Mouse (Mus musculus): ENCODE measurements around the gene Olfr341.

The Olfr341 gene

DNA sequence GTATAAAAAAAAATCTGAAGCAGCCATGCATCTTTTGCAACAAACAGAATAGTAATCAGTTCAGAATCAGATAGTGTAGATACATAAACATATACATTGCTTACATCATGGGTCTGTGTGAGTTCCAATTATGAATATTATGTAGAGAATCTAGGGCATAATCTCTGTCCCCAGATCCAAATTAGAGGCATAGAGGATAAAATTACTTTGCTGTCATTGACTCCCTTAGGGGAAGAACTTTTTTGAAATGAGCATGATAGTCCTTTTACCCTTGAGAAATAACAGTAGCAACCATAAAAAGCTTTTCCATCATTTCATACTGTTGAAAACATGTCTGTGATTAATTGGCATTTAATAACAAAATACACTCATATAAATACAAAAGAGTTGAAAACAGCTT is at the start of gene Olfr341:
Olfr341 (minus strand) TSS at position 101 of the 400 bp plus-strand sequence.
- DNase-seq (ENCODE audit: low read depth): no peak

DNA sequence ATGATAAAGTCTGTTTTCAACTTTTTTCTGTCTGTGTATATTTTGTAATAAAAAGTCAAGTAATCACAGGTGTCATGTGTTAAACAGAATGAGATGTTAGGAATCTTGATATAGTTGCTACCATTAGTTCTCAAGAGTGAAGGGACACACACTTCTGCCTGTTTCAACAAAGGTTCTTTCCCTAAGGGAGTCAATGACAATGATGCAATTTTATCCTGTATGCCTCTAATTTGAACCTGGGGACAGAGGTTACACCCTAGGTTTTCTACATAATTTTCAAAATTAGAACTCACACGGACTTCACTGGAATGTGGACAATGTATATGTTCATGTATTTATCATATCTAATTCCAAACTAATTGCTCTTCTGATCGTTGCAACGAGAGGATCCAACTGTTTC is 42.4 kb upstream of the Olfr341 start, which contains the start of gene Olfr342:
Olfr342 (plus strand) TSS at position 301 of the 400 bp plus-strand sequence.
- no peak for DNase-seq (ENCODE audit: low read depth)

DNA sequence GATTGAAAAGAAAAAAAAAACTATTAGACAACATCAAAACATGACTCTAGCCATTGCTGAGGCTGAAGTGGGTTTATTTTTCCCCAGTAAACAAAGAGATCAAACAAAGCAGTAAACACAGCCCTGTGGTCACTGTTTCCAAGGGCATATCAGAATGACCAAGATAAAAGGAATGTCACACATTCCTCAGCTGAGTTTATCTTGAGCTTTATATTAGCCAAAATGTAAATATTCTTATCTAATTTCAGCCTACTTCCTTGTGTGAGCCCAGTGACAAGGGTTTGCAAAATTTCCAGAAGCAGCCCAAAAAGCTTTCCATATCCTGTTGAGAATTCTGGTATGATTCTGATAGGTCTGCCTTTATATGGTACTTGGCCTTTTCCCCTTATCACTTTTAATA is 8.6 kb downstream of the Olfr341 start:
- no peak for DNase-seq (ENCODE audit: low read depth)

DNA sequence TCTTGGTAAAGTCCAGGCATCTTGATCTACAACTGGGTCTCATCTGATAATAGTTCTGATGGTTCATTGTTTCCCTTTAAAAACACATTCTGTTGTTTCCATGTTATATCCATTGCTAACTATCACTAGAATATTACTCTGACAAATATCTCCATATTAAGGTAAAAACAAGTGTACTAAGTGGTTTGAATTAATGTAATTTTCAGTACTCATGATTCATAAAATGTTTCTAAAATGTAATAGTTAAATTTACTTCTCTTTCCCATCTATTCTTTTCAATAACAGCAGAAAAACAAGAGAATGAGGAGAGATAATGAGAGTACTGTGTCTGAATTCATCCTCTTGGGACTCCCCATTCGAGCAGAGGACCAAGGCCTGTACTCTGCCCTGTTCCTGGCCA is 30.0 kb downstream of the Olfr341 start, which contains the start of gene Olfr340:
Olfr340 (plus strand) TSS at position 301 of the 400 bp plus-strand sequence.
- DNase-seq (ENCODE audit: low read depth): no peak
